Mouse (Mus musculus): ENCODE results near the gene Nup160. TPM values are rescaled to one million over a fixed set of nuclear protein-coding genes. Genes with fewer than 3 reads are reported as not detected.

The Nup160 gene
- polyA plus RNA-seq, 1 experiment from 2014 or later = 21.4 TPM

DNA sequence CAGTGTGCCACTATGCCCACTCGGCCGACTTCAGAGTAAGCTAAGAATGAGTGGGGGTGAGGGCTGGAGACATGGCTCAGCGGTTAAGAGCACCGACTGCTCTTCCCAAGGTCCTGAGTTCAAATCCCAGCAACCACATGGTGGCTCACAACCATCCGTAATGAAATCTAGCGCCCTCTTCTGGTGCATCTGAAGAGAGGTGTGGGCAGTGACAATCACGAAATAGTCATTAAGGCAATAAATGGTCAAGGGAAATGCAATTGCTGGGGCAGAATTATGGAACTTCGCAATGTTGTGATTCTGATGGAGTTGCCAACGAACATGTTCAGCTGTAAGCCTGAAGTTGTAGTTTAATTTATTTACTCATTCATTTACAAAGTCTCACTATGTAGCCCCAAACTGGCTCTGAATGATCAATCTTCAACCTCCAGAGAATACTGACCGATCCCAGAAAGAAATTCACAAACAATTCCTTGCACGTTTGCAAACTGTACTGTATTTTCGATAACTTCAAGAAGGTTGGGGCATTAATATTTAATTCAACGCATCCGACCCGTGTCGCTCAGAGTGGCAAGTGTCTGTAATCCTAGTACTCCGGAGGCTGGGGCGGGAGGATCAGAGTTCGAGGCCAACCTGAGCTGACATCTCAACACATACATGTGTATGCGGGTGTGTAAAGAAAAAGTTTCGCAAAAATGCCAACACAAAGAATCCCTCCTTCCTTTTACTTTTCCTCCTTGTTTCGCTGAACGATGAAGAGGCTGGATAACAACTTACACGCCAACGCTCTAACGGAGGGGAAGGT is 1.4 kb downstream of the Nup160 start:
- 39% methylated on average over 26 of the region's 26 CpGs for WGBS (ENCODE audit: missing documents)
- Histone ChIP-seq H3K36me3 (ENCODE audit: inconsistent target) (no peaks in the 10 kb centered on the region), H3K4me3 (ENCODE audit: inconsistent target) (peak overlapping the region; percentile 98), H3K27ac (peak overlapping the region; percentile 66), H3K79me2 (ENCODE audit: inconsistent target) (peaks cover 24% of the 10 kb centered on the region)

DNA sequence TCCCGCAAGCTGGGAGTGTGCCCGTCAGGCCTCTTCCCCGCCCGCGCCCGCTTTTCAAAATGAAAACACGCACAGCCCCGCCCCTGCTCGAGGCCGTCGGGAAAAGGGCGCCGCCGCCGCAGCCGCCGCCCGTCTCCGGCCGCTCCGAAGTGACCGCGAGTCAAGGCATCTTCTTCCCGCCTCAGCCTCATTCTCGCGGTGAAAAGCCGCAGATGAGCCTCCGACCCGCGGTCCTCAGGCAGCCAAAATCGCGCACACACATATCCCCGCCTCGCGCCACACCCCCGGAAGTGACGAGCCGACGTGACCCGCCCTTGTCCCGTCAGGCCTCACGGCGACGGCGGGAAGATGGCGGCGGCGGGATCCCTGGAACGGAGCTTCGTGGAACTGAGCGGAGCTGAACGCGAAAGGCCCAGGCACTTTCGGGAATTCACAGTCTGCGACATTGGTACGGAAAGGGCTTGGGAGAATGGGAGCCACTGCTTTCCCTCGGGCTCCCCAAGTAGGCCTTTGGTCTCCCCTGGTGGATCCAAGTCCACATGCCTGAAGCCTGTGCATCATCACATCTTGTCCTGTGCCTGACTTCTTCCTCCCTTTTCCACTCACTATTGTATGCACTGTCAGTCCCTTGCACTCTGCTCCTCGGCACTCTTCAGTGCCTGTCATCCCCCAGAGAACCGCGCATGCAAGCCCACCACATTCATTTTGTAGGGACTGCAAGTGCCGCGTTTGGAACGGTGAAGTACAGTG is 2.2 kb downstream of the Nup160 start:
- Histone ChIP-seq H3K27ac (peak overlapping the region; percentile 66), H3K36me3 (ENCODE audit: inconsistent target) (peaks cover under 1% of the 10 kb centered on the region; the same call in 1 of the 2 replicates), H3K4me3 (ENCODE audit: inconsistent target) (peak overlapping the region; percentile 98), H3K79me2 (ENCODE audit: inconsistent target) (peaks cover 24% of the 10 kb centered on the region)
- 2% methylated on average over 62 of the region's 63 CpGs for WGBS (ENCODE audit: missing documents)

DNA sequence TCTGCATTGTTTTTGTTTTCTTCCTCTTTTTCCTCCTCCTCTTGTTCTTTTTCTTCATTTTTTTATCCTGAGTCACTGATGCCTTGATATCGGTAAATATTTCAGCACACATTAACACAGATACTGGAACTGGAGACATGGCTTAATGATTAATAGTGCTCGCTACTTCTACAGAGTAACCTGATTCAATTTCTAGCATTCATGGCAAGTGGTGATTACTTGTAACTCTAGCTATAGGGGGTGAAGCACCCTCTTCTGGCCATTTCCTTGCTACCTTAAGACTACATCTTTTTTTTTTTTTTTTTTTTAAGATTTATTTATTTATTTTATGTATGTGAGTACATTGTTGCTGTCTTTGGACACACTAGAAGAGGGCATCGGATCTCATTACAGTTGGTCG is 23.9 kb downstream of the Nup160 start:
- Histone ChIP-seq H3K36me3 (ENCODE audit: inconsistent target) (peaks cover 67% of the 10 kb centered on the region), H3K79me2 (ENCODE audit: inconsistent target) (no peaks in the 10 kb centered on the region), H3K4me3 (ENCODE audit: inconsistent target) (no peak overlapping the region), H3K27ac (no peak overlapping the region)
- WGBS (ENCODE audit: missing documents) = 94% methylated on average over 4 of the region's 4 CpGs

DNA sequence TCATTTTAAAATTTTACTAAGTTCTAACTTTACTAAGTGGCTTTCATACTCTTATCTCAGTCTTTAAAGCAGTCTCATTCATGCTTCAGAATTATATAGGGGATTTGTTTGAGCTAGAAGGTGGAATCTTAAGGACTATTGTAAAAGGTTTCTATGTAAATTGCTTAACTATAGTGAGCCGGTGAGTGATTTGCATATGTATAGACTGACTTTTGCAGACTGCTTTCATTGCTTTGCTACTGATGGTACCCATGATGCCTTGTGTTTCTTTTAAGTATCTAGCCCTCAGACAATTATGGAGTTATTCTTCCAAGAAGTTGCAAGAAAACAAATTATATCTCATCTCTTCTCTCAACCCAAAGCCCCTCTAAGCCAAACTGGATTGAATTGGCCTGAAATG is 31.5 kb downstream of the Nup160 start:
- peaks cover 80% of the 10 kb centered on the region for H3K36me3 ChIP-seq (ENCODE audit: inconsistent target)
- no peak overlapping the region for H3K4me3 ChIP-seq (ENCODE audit: inconsistent target)
- no peak overlapping the region for H3K27ac ChIP-seq
- 100% methylated on average over 1 of the region's 1 CpGs for WGBS (ENCODE audit: missing documents)
- no peaks in the 10 kb centered on the region for H3K79me2 ChIP-seq (ENCODE audit: inconsistent target)

DNA sequence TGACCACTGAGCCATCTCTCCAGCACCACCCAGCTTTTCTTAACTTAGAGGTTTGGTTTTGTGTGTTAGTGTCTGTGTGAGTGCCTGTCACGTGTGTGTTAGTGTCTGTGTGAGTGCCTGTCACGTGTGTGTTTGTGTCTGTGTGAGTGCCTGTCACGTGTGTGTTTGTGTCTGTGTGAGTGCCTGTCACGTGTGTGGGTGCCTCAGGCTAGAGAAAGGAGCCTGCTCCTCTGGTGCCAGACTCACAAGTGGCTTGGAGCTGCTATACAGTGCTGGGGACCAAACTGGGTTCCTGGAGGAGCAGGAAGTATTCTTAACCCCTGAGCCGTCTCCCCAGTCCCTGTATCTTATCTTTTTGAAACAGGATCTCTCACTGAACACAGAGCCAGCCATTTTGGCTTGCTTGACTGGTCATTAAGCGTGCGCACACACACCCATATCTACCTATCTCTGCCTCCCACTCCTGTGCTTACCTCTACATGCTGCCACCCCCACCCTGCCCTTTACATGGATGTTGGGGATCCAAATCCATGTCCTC is 38.6 kb downstream of the Nup160 start:
- peaks cover 67% of the 10 kb centered on the region for H3K36me3 ChIP-seq (ENCODE audit: inconsistent target)
- no peak overlapping the region for H3K27ac ChIP-seq
- H3K4me3 ChIP-seq (ENCODE audit: inconsistent target) = no peak overlapping the region

DNA sequence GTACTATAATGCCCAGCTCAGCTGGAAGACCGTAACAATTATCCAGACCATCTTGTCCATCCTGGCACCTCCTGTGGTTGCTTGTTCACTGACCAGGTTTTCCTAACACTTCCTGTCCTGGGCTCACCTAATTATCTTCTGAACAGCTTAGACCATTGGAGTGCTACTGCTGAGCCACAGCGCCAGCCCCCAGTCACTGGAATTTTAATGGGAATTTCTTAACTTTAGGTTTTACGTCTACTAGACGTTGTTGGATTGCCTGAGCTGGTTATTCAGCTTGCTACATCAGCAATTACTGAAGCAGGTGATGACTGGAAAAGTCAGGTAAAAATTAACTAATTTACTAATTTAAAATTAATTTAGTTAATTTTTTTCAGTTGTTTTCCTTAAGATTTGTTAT is 40.4 kb downstream of the Nup160 start:
- Histone ChIP-seq H3K36me3 (ENCODE audit: inconsistent target) (peaks cover 65% of the 10 kb centered on the region), H3K4me3 (ENCODE audit: inconsistent target) (no peak overlapping the region), H3K79me2 (ENCODE audit: inconsistent target) (no peaks in the 10 kb centered on the region), H3K27ac (no peak overlapping the region)
- WGBS (ENCODE audit: missing documents) = 100% methylated on average over 4 of the region's 4 CpGs

More for the DNA sequence above, 38.6 kb downstream of the Nup160 start:
- H3K79me2 ChIP-seq (ENCODE audit: inconsistent target) = no peaks in the 10 kb centered on the region
- WGBS (ENCODE audit: missing documents) = 98% methylated on average over 7 of the region's 7 CpGs

DNA sequence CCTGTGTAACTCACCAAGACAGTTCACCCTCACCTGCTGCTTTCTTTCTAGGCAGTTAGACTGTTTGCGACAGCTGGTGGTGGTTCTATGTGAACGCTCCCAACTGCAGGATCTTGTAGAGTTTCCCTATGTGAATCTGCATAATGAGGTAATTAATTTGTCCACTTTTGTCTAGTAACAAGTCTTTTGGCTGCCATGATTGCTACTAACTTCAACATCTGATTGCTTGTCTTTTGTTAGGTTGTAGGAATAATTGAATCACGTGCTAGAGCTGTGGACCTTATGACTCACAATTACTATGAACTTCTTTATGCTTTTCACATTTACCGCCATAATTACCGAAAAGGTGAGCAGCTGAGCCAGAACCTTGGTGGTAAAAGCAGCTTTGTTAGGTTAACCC is 40.9 kb downstream of the Nup160 start:
- H3K79me2 ChIP-seq (ENCODE audit: inconsistent target) = no peaks in the 10 kb centered on the region
- no peak overlapping the region for H3K4me3 ChIP-seq (ENCODE audit: inconsistent target)
- peaks cover 63% of the 10 kb centered on the region for H3K36me3 ChIP-seq (ENCODE audit: inconsistent target)
- WGBS (ENCODE audit: missing documents) = 98% methylated on average over 5 of the region's 5 CpGs
- H3K27ac ChIP-seq = no peak overlapping the region

DNA sequence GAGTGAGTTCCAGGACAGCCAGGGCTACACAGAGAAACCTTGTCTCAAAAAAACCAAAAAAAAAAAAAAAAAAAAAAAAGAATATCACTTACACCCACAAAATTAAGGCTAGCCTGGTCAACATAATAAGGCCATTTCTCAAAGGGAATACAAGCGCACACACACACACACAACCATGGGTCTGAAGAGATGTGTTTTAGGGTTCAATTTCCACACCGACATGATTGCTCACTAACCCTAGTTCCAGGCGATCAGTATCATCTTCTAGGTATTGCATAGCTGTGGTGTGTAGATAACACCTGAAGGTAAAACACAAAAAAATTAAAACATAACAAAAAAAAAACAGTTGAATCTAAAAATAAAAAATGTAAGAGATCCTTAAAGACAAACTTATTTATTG is 49.8 kb downstream of the Nup160 start:
- H3K36me3 ChIP-seq (ENCODE audit: inconsistent target) = peaks cover 56% of the 10 kb centered on the region

DNA sequence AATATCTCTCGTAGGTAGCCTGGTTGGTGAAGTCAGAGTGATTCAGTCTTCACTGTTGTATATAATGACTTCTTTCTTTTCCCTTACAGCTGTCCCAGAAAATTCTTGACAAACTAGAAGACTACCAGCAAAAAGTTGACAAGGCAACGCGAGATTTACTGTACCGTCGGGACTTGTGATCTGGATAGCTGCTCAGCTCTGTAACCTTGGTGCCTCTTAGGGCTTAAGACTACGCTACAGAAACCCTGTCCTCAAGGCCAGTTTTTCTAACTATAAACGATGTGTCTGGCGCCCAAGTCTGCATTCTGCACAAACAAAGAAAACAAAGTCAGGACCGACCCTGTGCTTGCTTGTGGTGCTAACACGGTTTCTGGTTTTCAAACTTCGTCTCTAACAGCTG is 58.3 kb downstream of the Nup160 start:
- WGBS (ENCODE audit: missing documents) = 95% methylated on average over 11 of the region's 11 CpGs

More for the DNA sequence above, 49.8 kb downstream of the Nup160 start:
- Histone ChIP-seq H3K4me3 (ENCODE audit: inconsistent target) (no peak overlapping the region), H3K27ac (no peak overlapping the region), H3K79me2 (ENCODE audit: inconsistent target) (no peaks in the 10 kb centered on the region)
- WGBS (ENCODE audit: missing documents) = 100% methylated on average over 1 of the region's 3 CpGs

DNA sequence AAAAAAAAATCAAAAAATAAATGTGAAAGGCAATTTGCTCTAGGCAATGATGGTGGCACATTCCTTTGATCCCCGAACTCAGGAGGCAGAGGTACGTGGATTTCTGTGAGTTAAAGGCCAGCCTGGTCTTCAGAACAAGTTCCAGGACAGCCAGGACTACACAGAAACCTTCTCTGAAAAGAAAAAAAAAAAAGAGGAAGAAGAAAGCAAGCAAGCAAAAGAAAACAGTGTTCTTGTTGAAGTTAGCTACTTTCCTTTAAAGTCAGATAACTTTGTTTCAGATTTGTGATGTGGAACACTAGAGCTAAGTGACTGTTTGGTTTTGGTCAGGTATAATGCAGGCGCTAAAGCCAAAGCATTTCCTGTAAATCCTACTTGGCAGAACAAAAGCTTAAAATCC is 61.8 kb downstream of the Nup160 start:
- 72% methylated on average over 3 of the region's 3 CpGs for WGBS (ENCODE audit: missing documents)
- Histone ChIP-seq H3K4me3 (ENCODE audit: inconsistent target) (no peak overlapping the region), H3K27ac (no peak overlapping the region), H3K36me3 (ENCODE audit: inconsistent target) (peaks cover 21% of the 10 kb centered on the region; the same call in 1 of the 2 replicates), H3K79me2 (ENCODE audit: inconsistent target) (no peaks in the 10 kb centered on the region)

More for the DNA sequence above, 58.3 kb downstream of the Nup160 start:
- Histone ChIP-seq H3K27ac (no peak overlapping the region), H3K36me3 (ENCODE audit: inconsistent target) (peaks cover 49% of the 10 kb centered on the region), H3K79me2 (ENCODE audit: inconsistent target) (no peaks in the 10 kb centered on the region), H3K4me3 (ENCODE audit: inconsistent target) (no peak overlapping the region)

DNA sequence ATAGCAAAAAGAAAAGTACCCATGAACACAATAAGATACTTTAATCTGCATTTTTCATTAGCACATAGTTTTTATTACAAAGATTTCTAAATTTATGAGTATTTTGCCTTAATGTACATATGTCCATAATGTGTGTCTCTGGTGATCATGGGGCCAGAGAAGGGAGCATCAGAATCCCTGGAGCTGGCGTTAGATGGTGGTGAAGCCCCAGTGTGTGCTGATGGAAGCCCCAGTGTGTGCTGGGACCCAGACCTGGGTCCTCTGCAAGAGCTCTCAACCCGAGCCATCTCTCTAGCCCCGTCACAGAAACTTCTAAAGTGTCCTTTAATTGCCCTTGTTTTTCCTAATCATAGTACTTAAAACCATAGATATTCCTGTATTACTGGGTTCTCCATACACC is 62.3 kb downstream of the Nup160 start:
- 95% methylated on average over 3 of the region's 3 CpGs for WGBS (ENCODE audit: missing documents)
- Histone ChIP-seq H3K36me3 (ENCODE audit: inconsistent target) (peaks cover 18% of the 10 kb centered on the region; the same call in 1 of the 2 replicates), H3K79me2 (ENCODE audit: inconsistent target) (no peaks in the 10 kb centered on the region), H3K4me3 (ENCODE audit: inconsistent target) (no peak overlapping the region), H3K27ac (no peak overlapping the region)

DNA sequence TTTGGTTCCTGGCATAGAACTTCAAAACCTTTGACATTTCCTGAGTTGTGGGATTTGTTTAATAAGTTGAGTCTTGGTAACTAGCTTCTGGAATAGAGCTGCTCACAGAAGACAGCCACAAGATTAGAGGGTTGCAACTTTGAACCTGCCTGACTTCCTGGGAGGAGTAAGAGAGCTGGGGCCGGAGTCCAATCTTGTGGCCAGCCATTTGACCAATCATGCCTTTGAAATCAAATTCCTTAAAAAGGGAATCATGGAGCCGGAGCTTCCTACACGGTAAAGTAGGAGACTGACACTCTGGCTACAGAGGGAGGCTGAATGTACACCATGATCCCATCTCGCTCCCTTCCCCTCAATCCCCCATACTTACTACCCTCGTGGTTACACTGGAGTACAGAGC is 62.9 kb downstream of the Nup160 start:
- Histone ChIP-seq H3K79me2 (ENCODE audit: inconsistent target) (no peaks in the 10 kb centered on the region), H3K4me3 (ENCODE audit: inconsistent target) (no peak overlapping the region), H3K36me3 (ENCODE audit: inconsistent target) (peaks cover 12% of the 10 kb centered on the region; the same call in 1 of the 2 replicates), H3K27ac (no peak overlapping the region)
- WGBS (ENCODE audit: missing documents) = 92% methylated on average over 5 of the region's 5 CpGs

DNA sequence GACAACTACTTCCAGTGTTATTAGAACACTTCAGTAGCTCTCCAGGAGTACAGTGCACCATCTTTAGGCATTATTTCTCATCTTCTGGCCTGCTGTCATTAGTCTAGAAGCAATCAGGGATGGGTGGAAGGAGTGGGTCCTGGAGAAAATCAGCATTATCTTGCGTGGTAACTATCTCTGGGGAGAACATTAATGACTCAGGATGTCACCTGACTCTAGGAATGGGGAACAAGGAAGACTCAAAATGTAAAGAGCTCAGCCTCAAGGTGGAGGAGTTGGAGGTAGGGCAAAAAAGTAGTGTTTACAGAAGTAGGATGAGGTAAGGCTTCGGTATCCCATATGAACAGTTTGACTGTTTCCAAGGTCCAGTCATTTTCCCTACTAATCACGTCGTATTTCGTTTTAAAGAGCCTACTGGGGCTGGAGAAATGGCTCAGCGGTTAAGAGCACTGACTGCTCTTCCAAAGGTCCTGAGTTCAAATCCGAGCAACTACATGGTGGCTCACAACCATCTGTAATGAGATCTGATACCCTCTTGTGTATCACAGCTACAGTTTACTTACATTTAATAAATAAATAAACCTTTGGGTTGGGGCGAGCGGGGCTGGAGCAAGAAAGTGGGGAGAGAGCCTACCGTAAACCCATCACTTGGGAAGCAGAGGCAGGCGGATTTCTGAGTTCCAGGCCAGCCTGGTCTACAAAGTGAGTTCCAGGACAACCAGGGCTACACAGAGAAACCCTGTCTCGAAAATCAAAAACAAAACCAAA is 67.5 kb downstream of the Nup160 start:
- Histone ChIP-seq H3K4me3 (ENCODE audit: inconsistent target) (peak overlapping the region; percentile 80), H3K79me2 (ENCODE audit: inconsistent target) (peaks cover 37% of the 10 kb centered on the region), H3K27ac (peak overlapping the region; percentile 92), H3K36me3 (ENCODE audit: inconsistent target) (no peaks in the 10 kb centered on the region; the same call in 1 of the 2 replicates)
- WGBS (ENCODE audit: missing documents) = 64% methylated on average over 12 of the region's 12 CpGs

DNA sequence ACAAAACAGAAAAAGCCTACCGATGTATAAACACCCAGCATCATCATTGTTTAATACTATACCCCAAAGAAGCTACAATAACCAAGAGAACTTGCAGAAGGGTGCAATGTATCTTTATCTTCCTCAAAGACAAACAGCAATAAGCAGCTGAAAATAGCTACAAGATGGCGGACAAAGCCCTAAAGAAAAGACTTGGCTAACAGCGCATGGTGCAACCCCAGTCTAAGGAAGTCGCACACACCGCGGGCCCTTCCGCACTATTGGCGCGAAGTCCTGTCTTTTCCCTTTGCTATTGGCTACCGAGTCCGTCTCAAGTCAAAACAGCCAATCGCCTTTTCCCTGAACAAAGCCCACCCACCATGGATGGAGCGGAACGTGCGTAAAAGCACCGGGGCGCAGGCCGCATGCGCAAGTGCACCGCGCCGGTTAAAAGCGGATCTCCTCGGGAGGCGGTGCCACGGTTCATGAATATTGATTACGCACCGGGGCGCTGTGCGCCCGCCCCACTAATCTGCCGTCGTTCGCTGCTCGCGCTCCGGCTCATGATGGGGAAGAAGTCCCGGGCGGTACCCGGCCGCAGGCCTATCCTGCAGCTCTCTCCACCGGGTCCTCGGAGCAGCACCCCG is 68.2 kb downstream of the Nup160 start, which contains the start of gene Fnbp4:
TSS of gene Fnbp4 (plus strand) at position 318 of the 626 bp plus-strand sequence.
- peaks cover 44% of the 10 kb centered on the region for H3K79me2 ChIP-seq (ENCODE audit: inconsistent target)
- peak within 1 kb of the TSS; percentile 92 for H3K27ac ChIP-seq
- peak within 1 kb of the TSS; percentile 80 for H3K4me3 ChIP-seq (ENCODE audit: inconsistent target)
- under 1% methylated on average over 44 of the region's 44 CpGs for WGBS (ENCODE audit: missing documents)
- H3K36me3 ChIP-seq (ENCODE audit: inconsistent target) = no peaks in the 10 kb centered on the region; the same call in 1 of the 2 replicates
